Mouse (Mus musculus) olfactory bulb, adult 2 months (tissue): ENCODE data around the gene Slc35f6.

Experiments used
- CTCF ChIP-seq: fragments of 200-500 bp; IDR thresholded peaks from 2 replicates; pipeline ENCODE4 v1.5.1; 2012; ENCODE audit warnings: low read depth, mild to moderate bottlenecking, low read length, moderate library complexity; ENCODE audit not compliant: insufficient read depth
- POLR2A ChIP-seq: fragments of 200-500 bp; IDR thresholded peaks from 2 replicates; pipeline ENCODE4 v1.6.1; 2012; ENCODE audit warnings: mild to moderate bottlenecking, low read depth, low read length, moderate library complexity; ENCODE audit not compliant: insufficient read depth

GRCm38 (mm10) chr5:30651554-30651953 lies 3.8 kb downstream of the Slc35f6 start:
- no peak for TF ChIP-seq POLR2A
- TF ChIP-seq CTCF, result no peak
